Mouse (Mus musculus): ENCODE results near the gene Tmem51.

GRCm38 (mm10) chr4:142023166-142023565 lies 60.9 kb downstream of the Tmem51 start:
- TF ChIP-seq POLR2AphosphoS2 (IDR thresholded peaks at IDR 0.05; ENCODE audit: low read length), result no peak
- no peak for TF ChIP-seq CHD2 (IDR thresholded peaks at IDR 0.05; ENCODE audit: low read length)
- TF ChIP-seq MYB (IDR thresholded peaks at IDR 0.05; ENCODE audit: low read depth, low read length), result no peak
- TF ChIP-seq SIN3A (IDR thresholded peaks at IDR 0.05; ENCODE audit: low read length), result no peak
- no peak for TF ChIP-seq CHD1 (IDR thresholded peaks at IDR 0.05; ENCODE audit: low read depth, low read length)
- no peak for TF ChIP-seq MYC (IDR thresholded peaks at IDR 0.05; ENCODE audit: low read depth, low read length)
- TF ChIP-seq HCFC1 (IDR thresholded peaks at IDR 0.05; ENCODE audit: low read depth, low read length), result no peak
- TF ChIP-seq CTCF (IDR thresholded peaks at IDR 0.05 in 2 of 3, conservative IDR thresholded peaks at IDR 0.05 in 1 of 3; ENCODE audit: control insufficient read depth in 1 of 3, insufficient read depth in 1 of 3, low read depth in 2 of 3, low read length in 3 of 3, poor library complexity in 1 of 3, severe bottlenecking in 1 of 3), result no peak
- TF ChIP-seq ETS1 (IDR thresholded peaks at IDR 0.05; ENCODE audit: low read depth, low read length), result no peak
- no peak for TF ChIP-seq KAT2A (conservative IDR thresholded peaks at IDR 0.05; ENCODE audit: low read depth, low read length)
- no peak for TF ChIP-seq ELF1 (IDR thresholded peaks at IDR 0.05; ENCODE audit: low read depth, low read length)
- TF ChIP-seq ZNF384 (IDR thresholded peaks at IDR 0.05; ENCODE audit: low read depth, low read length), result no peak
- no peak for TF ChIP-seq USF1 (IDR thresholded peaks at IDR 0.05; ENCODE audit: low read depth, low read length)
- TF ChIP-seq SMC3 (IDR thresholded peaks at IDR 0.05; ENCODE audit: low read depth, low read length), result no peak

All from MEL (cell line).